Mouse (Mus musculus): ENCODE results near the gene Spp2. TPM values are rescaled to one million over a fixed set of nuclear protein-coding genes. Genes with fewer than 3 reads are reported as not detected.

Gene Spp2
- 111 and 141 TPM in 2 replicates for polyA plus RNA-seq (2015; fragmentation: Nextera tagmentation; extraction: Ambion mirVana)

DNA sequence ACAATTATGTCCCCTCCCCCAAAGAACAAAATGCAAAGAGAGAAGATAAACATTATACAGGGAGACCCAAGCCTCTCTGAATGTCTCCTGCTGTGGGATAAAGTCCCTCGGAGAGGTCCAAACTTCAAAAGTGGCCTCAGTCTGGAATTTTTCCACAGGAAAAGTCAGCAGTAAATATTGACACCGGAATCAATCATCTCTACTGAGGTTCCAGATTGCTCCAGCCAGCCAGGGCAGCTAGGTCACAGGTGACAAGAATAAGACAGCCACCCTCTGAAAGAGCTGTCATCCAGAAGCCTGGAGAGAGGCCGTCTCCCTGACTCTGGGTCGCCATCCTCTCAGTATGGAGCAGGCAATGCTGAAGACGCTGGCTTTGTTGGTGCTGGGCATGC lies at the start of gene Spp2:
Spp2 (plus strand) TSS at position 155 of the 392 bp plus-strand sequence.
- 0 out of 2 replicates have a peak, but pooled peaks have one; percentile 24 for ATAC-seq (ENCODE audit: low FRiP score, low TSS enrichment)
- 64% methylated on average over 5 of the region's 5 CpGs for WGBS
- no peaks in the 10 kb centered on the region for H3K36me3 ChIP-seq (ENCODE audit: insufficient read depth, low read length)

DNA sequence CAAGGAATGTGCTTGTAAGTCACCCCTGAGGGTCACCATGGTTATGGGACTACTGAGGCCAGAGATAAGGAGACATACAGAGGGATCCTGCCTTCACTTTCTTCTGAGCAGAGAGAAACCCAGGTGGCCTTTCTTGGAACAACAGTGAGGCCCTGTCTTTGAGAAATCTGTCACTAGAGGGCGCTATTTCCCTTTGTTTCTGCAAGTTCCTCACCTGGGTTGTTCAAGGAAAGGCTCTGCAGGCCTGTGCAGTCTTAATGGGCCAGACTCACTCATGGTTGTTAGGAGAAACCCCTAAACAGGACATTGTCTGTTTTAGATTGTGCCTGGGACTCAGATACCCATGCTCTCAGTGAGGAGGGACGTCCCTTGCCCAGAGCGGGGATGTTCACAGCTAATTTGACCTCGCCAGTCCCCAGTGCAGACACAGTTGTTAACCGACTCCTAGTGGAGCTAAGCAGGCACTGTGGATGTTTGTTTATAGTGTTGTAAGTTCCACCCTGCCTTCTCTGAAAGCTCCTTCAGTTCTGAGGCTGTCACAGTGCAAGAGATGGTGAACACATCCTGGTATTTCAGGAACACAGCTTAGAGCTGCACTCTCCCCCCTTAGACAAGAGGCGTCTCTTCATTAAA lies 49.2 kb upstream of the Spp2 start:
- Histone ChIP-seq H3K36me3 (ENCODE audit: insufficient read depth, low read length) (no peaks in the 10 kb centered on the region), H3K4me3 (ENCODE audit: low read length) (no peak overlapping the region), H3K27ac (ENCODE audit: low read length) (no peak overlapping the region), H3K9me3 (ENCODE audit: low read length) (no peaks in the 10 kb centered on the region), H3K4me2 (replicated peaks; ENCODE audit: low read depth, low read length) (no peak overlapping the region), H3K9ac (replicated peaks; ENCODE audit: low read length) (no peak overlapping the region), H3K4me1 (ENCODE audit: insufficient read depth, low read length) (peaks cover 5% of the 10 kb centered on the region; the same call in 1 of the 2 replicates), H3K27me3 (ENCODE audit: insufficient read depth, low read length) (no peaks in the 10 kb centered on the region)
- ATAC-seq (ENCODE audit: low FRiP score, low TSS enrichment) = peak; percentile 65
- WGBS = 53% methylated on average over 6 of the region's 6 CpGs

More for the DNA sequence above, at the start of gene Spp2:
- no peaks in the 10 kb centered on the region for H3K27me3 ChIP-seq (ENCODE audit: insufficient read depth, low read length)
- no peak within 1 kb of the TSS for H3K9ac ChIP-seq (replicated peaks; ENCODE audit: low read length)
- no peak within 1 kb of the TSS for H3K4me3 ChIP-seq (ENCODE audit: low read length)
- H3K27ac ChIP-seq (ENCODE audit: low read length) = peak within 1 kb of the TSS; percentile 49; the same call in 1 of the 2 replicates
- H3K4me1 ChIP-seq (ENCODE audit: insufficient read depth, low read length) = peaks cover 21% of the 10 kb centered on the region; the same call in 1 of the 2 replicates
- H3K9me3 ChIP-seq (ENCODE audit: low read length) = no peaks in the 10 kb centered on the region
- H3K4me2 ChIP-seq (replicated peaks; ENCODE audit: low read depth, low read length) = peak within 1 kb of the TSS; percentile 3; the same call in 1 of the 2 replicates

DNA sequence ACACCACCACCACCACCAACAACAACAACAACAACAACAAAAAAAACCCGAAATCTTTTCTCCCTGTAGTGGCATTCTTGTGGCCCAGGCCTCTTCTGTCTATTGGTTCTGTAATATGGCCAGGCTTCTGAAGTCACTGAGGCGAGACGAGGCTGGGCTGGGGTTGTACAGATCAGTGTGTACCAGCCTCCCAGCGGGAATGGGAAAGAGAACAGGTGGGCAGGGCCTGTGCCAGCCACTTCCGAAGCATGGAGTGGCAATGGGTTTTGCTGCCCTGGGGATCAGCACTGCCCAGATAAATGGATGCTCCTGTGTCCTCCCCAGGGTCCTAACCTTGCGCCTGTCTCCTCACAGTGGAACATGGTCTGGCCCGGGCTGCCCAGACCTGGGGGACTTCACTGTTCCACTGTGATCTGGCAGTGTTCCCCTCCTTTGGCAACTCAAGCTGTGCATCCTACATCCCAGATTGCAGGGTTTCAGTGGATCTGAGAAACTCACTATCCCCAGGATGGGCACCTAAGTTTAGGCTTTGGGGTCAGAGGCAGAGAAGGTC lies 48.6 kb upstream of the Spp2 start:
- WGBS = 60% methylated on average over 7 of the region's 7 CpGs
- H3K4me1 ChIP-seq (ENCODE audit: insufficient read depth, low read length) = peaks cover 5% of the 10 kb centered on the region; the same call in 1 of the 2 replicates
- peak; percentile 84; the same call in 1 of the 2 replicates for ATAC-seq (ENCODE audit: low FRiP score, low TSS enrichment)
- H3K27ac ChIP-seq (ENCODE audit: low read length) = no peak overlapping the region
- H3K4me2 ChIP-seq (replicated peaks; ENCODE audit: low read depth, low read length) = no peak overlapping the region
- no peak overlapping the region for H3K4me3 ChIP-seq (ENCODE audit: low read length)
- H3K36me3 ChIP-seq (ENCODE audit: insufficient read depth, low read length) = no peaks in the 10 kb centered on the region
- H3K27me3 ChIP-seq (ENCODE audit: insufficient read depth, low read length) = no peaks in the 10 kb centered on the region
- no peak overlapping the region for H3K9ac ChIP-seq (replicated peaks; ENCODE audit: low read length)
- H3K9me3 ChIP-seq (ENCODE audit: low read length) = no peaks in the 10 kb centered on the region

DNA sequence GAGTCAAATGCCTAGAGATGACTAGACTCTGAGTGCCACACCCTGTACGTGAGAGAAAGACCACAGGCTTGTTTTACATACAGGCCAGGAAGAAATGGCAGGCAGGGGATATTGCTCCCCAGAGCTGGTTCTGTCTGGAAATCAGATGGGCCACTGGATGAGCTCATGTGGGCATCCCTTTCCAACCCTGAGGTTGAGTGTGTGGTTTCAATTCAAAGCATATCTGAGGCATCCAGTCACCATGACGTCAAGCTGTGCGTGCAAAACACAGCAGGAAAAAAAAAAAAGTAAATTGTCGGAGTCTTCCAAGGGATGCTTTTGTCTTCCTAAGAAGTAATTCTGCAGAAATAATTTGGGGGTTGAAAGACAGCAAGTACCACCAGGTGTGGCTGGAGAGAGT lies 45.7 kb upstream of the Spp2 start:
- no peak for ATAC-seq (ENCODE audit: low FRiP score, low TSS enrichment)
- Histone ChIP-seq H3K27me3 (ENCODE audit: insufficient read depth, low read length) (no peaks in the 10 kb centered on the region), H3K4me2 (replicated peaks; ENCODE audit: low read depth, low read length) (no peak overlapping the region), H3K9ac (replicated peaks; ENCODE audit: low read length) (no peak overlapping the region), H3K27ac (ENCODE audit: low read length) (no peak overlapping the region), H3K9me3 (ENCODE audit: low read length) (no peaks in the 10 kb centered on the region), H3K36me3 (ENCODE audit: insufficient read depth, low read length) (no peaks in the 10 kb centered on the region), H3K4me1 (ENCODE audit: insufficient read depth, low read length) (peaks cover 5% of the 10 kb centered on the region; the same call in 1 of the 2 replicates), H3K4me3 (ENCODE audit: low read length) (no peak overlapping the region)
- WGBS = 79% methylated on average over 4 of the region's 4 CpGs

DNA sequence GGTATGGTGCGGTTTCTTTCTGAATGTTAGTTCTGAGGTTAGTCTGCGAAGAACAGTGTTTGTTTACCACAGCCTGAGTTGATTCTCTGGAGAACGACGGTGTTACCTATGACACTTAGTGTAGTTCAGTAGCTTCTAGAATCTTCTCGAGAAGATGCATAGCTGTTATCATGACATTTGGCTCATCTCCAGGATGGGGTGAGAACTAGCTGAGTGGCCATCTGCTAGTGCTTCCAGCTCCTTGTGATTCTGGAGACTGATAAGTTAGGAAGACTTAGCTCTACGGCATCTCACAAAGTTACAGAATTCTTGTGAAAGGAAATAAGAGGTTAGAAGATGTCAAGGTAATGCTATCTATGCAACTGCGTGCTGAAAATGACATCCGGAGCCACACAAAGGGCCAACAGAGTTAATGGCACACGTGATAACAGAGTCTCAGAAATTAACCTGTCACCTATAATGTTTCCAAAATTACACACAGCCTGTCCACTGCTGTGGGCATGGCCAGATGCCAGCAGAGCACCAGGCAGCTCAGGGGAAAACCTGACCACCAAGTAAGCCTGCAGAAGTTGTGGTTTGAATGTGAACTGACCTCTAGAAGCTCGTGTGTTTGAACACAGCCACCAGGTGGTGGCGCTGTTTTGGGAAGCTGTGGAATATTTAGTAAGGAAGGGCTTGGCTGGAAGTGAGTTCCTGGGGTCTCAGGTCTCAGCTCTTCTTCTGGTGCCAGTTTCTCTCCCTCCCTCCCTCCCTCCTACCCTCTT lies 39.7 kb upstream of the Spp2 start:
- Histone ChIP-seq H3K4me1 (ENCODE audit: insufficient read depth, low read length) (no peaks in the 10 kb centered on the region), H3K4me2 (replicated peaks; ENCODE audit: low read depth, low read length) (no peak overlapping the region), H3K36me3 (ENCODE audit: insufficient read depth, low read length) (no peaks in the 10 kb centered on the region), H3K27ac (ENCODE audit: low read length) (no peak overlapping the region), H3K9ac (replicated peaks; ENCODE audit: low read length) (no peak overlapping the region), H3K9me3 (ENCODE audit: low read length) (peaks cover 5% of the 10 kb centered on the region), H3K4me3 (ENCODE audit: low read length) (no peak overlapping the region), H3K27me3 (ENCODE audit: insufficient read depth, low read length) (no peaks in the 10 kb centered on the region)
- no peak for ATAC-seq (ENCODE audit: low FRiP score, low TSS enrichment)
- 82% methylated on average over 11 of the region's 11 CpGs for WGBS

DNA sequence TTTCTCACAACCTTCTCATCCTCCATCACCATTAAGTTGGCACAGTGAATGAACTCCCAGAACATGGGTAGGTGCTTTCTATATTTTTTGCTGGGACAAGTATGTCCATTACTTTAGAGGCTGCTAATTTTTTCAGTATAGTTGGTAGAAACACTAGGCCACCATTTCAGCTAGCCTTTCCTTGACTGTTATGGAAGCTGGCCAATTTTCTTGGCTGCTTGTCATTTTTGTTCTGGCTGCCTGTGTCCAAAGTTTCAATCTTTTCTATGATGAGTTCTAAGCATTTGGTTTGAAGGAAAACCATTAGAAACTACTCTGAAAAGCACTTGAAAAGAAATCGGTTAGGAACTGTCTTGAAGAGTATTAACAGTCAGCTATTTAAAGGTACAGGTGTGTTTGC lies 28.3 kb upstream of the Spp2 start:
- no peaks in the 10 kb centered on the region for H3K27me3 ChIP-seq (ENCODE audit: insufficient read depth, low read length)
- no peak for ATAC-seq (ENCODE audit: low FRiP score, low TSS enrichment)
- H3K4me2 ChIP-seq (replicated peaks; ENCODE audit: low read depth, low read length) = no peak overlapping the region
- H3K9ac ChIP-seq (replicated peaks; ENCODE audit: low read length) = no peak overlapping the region
- H3K4me3 ChIP-seq (ENCODE audit: low read length) = no peak overlapping the region
- WGBS = 84% methylated on average over 1 of the region's 1 CpGs
- no peaks in the 10 kb centered on the region for H3K4me1 ChIP-seq (ENCODE audit: insufficient read depth, low read length)
- peaks cover 3% of the 10 kb centered on the region; the same call in 1 of the 2 replicates for H3K9me3 ChIP-seq (ENCODE audit: low read length)
- H3K36me3 ChIP-seq (ENCODE audit: insufficient read depth, low read length) = no peaks in the 10 kb centered on the region
- no peak overlapping the region for H3K27ac ChIP-seq (ENCODE audit: low read length)

DNA sequence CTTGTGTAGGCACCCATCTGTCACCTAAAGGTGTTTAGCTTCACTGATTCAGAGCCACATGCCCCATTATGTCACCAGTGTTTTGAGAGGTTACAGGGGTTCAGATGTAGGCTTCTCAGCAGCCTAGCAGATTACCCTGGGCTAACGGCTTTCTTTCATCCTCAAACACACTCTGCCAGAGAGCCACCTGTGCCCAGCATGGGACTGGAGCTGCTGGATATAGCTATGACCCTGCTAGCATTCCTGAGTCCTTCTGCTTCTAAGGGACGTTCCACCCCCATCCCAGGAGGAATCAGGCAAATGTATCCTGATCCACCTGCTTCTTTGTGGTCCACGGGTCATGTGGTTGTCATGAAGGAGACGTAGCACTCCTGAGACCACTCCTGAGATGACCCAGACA lies 15.1 kb upstream of the Spp2 start:
- H3K27me3 ChIP-seq (ENCODE audit: insufficient read depth, low read length) = no peaks in the 10 kb centered on the region
- WGBS = 73% methylated on average over 4 of the region's 4 CpGs
- H3K27ac ChIP-seq (ENCODE audit: low read length) = no peak overlapping the region
- no peaks in the 10 kb centered on the region for H3K36me3 ChIP-seq (ENCODE audit: insufficient read depth, low read length)
- H3K9ac ChIP-seq (replicated peaks; ENCODE audit: low read length) = no peak overlapping the region
- no peaks in the 10 kb centered on the region for H3K4me1 ChIP-seq (ENCODE audit: insufficient read depth, low read length)
- H3K9me3 ChIP-seq (ENCODE audit: low read length) = no peaks in the 10 kb centered on the region
- ATAC-seq (ENCODE audit: low FRiP score, low TSS enrichment) = no peak
- no peak overlapping the region for H3K4me2 ChIP-seq (replicated peaks; ENCODE audit: low read depth, low read length)
- no peak overlapping the region for H3K4me3 ChIP-seq (ENCODE audit: low read length)

DNA sequence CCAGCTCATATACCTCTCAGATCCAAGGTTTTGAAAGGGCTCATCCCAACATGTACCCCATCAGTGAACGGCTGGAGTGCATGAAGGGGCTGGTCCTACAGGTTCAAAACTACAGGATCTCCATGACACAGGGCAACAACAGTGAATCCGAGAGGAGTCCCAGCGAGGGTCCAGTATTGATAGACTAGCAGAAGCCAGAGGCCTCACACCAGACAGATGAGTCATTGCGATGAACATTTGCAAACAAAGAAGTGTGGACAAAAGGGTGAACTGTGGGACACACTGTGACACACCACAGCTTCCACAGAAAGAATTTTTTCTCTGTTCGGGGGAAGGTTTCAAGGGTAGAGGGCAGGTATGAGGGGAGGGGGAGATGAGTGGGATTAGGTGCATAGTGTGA lies 13.4 kb upstream of the Spp2 start:
- H3K36me3 ChIP-seq (ENCODE audit: insufficient read depth, low read length) = no peaks in the 10 kb centered on the region
- no peak overlapping the region for H3K27ac ChIP-seq (ENCODE audit: low read length)
- no peak for ATAC-seq (ENCODE audit: low FRiP score, low TSS enrichment)
- no peak overlapping the region for H3K9ac ChIP-seq (replicated peaks; ENCODE audit: low read length)
- WGBS = 89% methylated on average over 5 of the region's 5 CpGs
- no peaks in the 10 kb centered on the region for H3K9me3 ChIP-seq (ENCODE audit: low read length)
- no peak overlapping the region for H3K4me3 ChIP-seq (ENCODE audit: low read length)
- no peaks in the 10 kb centered on the region for H3K4me1 ChIP-seq (ENCODE audit: insufficient read depth, low read length)
- no peak overlapping the region for H3K4me2 ChIP-seq (replicated peaks; ENCODE audit: low read depth, low read length)
- no peaks in the 10 kb centered on the region for H3K27me3 ChIP-seq (ENCODE audit: insufficient read depth, low read length)

DNA sequence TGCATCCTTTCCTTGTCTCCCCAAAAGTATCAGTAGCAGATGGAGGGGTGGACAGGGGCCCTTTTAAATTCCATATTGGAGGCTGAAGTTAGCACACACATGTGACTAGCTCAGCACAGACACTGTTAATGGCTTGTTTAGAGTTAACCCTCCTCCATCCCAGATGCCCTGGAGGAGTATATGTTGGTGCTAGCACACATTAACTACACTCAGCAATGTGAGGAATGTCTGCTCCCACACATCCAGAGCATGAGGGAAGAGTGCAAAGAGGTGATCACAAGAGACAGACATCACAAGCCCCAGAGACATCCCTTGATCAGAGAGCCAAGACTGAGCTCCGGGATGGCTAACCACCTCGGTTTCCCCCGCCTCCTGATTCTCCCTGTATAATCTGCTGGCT lies 3.4 kb upstream of the Spp2 start:
- Histone ChIP-seq H3K9ac (replicated peaks; ENCODE audit: low read length) (no peak overlapping the region), H3K4me3 (ENCODE audit: low read length) (no peak overlapping the region), H3K27ac (ENCODE audit: low read length) (peak overlapping the region; percentile 80), H3K36me3 (ENCODE audit: insufficient read depth, low read length) (no peaks in the 10 kb centered on the region), H3K9me3 (ENCODE audit: low read length) (no peaks in the 10 kb centered on the region), H3K27me3 (ENCODE audit: insufficient read depth, low read length) (no peaks in the 10 kb centered on the region), H3K4me1 (ENCODE audit: insufficient read depth, low read length) (peaks cover 24% of the 10 kb centered on the region; the same call in 1 of the 2 replicates), H3K4me2 (replicated peaks; ENCODE audit: low read depth, low read length) (no peak overlapping the region)
- peak; percentile 85 for ATAC-seq (ENCODE audit: low FRiP score, low TSS enrichment)
- WGBS = 38% methylated on average over 3 of the region's 3 CpGs
